Mouse (Mus musculus): ENCODE measurements around the gene Tomm34. TPM values are rescaled to one million over a fixed set of nuclear protein-coding genes. Genes with fewer than 3 reads are reported as not detected.

Gene Tomm34
- 67.0 and 88.1 TPM in 2 replicates for polyA plus RNA-seq (2012)

DNA sequence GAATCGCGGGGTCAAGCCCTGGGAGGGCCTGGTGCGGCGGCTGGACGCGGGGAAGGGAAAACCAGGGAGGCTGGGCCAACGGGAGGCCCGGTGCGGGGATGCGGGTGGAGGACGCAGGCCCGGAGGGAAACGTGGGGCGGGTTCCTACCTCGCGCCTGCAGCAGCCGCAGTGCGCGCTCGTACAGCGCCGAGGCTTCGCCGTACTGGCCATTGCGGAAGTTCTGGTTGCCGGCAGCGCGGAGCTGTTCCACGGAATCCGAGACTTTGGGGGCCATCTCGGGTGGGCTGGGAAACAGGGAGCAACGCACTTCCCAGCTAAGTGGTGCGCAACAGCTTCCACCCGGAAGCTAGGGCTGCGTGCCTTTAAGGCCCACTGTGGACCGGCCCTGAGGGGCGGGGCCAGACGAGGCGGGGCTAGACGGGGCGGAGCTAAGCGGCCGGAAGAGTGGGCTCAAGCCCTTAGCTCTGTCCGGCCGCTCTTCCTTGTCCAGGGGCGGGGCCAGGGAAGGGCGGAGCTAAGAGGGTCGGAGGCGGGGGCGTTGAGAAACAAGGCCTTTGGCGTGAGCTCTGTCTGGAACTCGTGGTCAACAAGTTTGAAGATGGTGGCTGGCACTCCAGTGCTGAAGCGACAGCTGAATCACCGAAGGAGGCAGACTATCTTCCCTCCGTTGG, at the start of gene Tomm34:
Gene Tomm34 (minus strand): TSS at position 405 of the 672 bp plus-strand sequence.

DNA sequence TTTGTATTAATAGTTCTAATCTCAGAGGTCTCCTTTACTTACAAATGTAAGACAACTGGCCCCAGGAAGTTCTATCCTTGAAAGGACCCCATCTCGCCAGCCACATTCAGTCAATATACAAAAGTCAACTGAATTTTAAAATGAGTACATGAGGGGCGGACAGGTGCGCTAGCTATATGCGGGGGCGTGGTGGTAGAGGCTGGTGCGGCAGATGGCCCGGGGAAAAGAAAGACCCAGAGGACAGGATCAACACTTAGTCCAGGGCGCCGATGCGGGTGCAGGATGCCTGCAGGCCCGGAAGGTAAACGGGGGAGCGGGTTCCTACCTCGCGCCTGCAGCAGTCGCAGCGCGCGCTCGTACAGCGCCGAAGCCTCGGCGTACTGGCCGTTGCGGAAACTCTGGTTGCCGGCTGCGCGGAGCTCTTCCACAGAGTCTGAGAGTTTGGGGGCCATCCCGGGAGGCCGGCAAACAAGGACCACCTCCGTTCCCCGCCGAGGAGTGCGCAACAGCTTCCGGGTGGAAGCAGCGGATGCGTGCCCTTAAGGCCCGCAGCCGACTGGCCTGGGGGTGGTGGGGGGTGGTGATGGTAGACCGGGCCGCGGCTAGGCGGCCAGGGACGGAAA, 716 bp downstream of the Tomm34 start, which contains the start of gene Stk4:
Gene Stk4 (plus strand): TSS at position 181 of the 623 bp plus-strand sequence.

GRCm38 (mm10) chr2:164025150-164025549, 45.8 kb downstream of the Tomm34 start, which contains the start of gene Pabpc1l:
Pabpc1l (plus strand) TSS chr2:164025450.

Other genes with a start within 250 kb of the Tomm34 start
- gene Kcnk15, start 217.5 kb downstream of the Tomm34 start, polyA plus RNA-seq (2012): not detected in 2 replicates
- gene Rims4, start 152.5 kb downstream of the Tomm34 start, polyA plus RNA-seq (2012): not detected in 2 replicates
- 46.4 and 51.1 TPM in 2 replicates for gene Ywhab, start 76.2 kb downstream of the Tomm34 start, polyA plus RNA-seq (2012)
- 0.32 and 1.0 TPM in 2 replicates for gene Pabpc1l, start 45.7 kb downstream of the Tomm34 start, polyA plus RNA-seq (2012)
- gene Stk4, start 847 bp downstream of the Tomm34 start, polyA plus RNA-seq (2012): 49.8 and 66.3 TPM in 2 replicates
- gene Kcns1, start 99.9 kb upstream of the Tomm34 start, polyA plus RNA-seq (2012): 0.45 and 0.82 TPM in 2 replicates
- not detected in 2 replicates for gene Wfdc5, start 111.6 kb upstream of the Tomm34 start, polyA plus RNA-seq (2012)
- not detected in 2 replicates for gene Wfdc12, start 119.4 kb upstream of the Tomm34 start, polyA plus RNA-seq (2012)
- gene Wfdc15a, start 129.0 kb upstream of the Tomm34 start, polyA plus RNA-seq (2012): not detected in 2 replicates
- not detected in 2 replicates for gene Wfdc15b, start 150.5 kb upstream of the Tomm34 start, polyA plus RNA-seq (2012)
- gene Svs2, start 167.3 kb upstream of the Tomm34 start, polyA plus RNA-seq (2012): not detected in 2 replicates
- gene Svs3b, start 185.5 kb upstream of the Tomm34 start, polyA plus RNA-seq (2012): not detected in 2 replicates
- gene Svs4, start 207.3 kb upstream of the Tomm34 start, polyA plus RNA-seq (2012): not detected in 2 replicates
- not detected in 2 replicates for gene Svs3a, start 218.1 kb upstream of the Tomm34 start, polyA plus RNA-seq (2012)
- gene Svs6, start 245.6 kb upstream of the Tomm34 start, polyA plus RNA-seq (2012): not detected in 2 replicates

Data from megakaryocyte-erythroid progenitor cell, adult 5 weeks (primary cell).